8 mouse cellular contexts compared by ENCODE assay signal in genomic region chr1:171390101-171390500, GRCm38 (mm10). TPM values are rescaled to one million over a fixed set of nuclear protein-coding genes. Genes with fewer than 3 reads are reported as not detected.
DNase-seq lines count a peak whose midpoint lies in the region; ATAC-seq and TF ChIP-seq lines count a peak whose summit lies in the region.

No protein-coding gene starts in this region.

- no peaks in the 10 kb centered on the region for H3K9me3 ChIP-seq in heart, postnatal 0 days (replicated peaks; ENCODE audit: control insufficient read depth, low read length)

- 77% methylated on average over 4 of the region's 4 CpGs for WGBS in heart, postnatal 0 days
- WGBS in thymus, adult 2 months = 3% methylated on average over 4 of the region's 4 CpGs

- no peak overlapping the region for H3K27ac ChIP-seq in heart, postnatal 0 days (ENCODE audit: low read depth)
- H3K27ac ChIP-seq in thymus, adult 2 months (ENCODE audit: control insufficient read depth, insufficient read depth, low read length) = peak overlapping the region; percentile 96

- DNase-seq in gastrocnemius, postnatal 25 days = peak; percentile 40
- no peak for DNase-seq in gastrocnemius, adult 18-20 months (ENCODE audit: low spot score)
- DNase-seq in heart, postnatal 0 days (ENCODE audit: low spot score) = no peak
- peak; percentile 77 for DNase-seq in lung, postnatal 36 days
- peak; percentile 80 for DNase-seq in thymus, adult 2 months
- DNase-seq in cerebellum, postnatal 14 days = no peak
- DNase-seq in embryo, embryonic 11 days = no peak
- no peak for DNase-seq in Muller cell, postnatal 12 days (ENCODE audit: inconsistent ontology term)

- H3K4me1 ChIP-seq in heart, postnatal 0 days (ENCODE audit: control insufficient read depth, insufficient read depth) = no peaks in the 10 kb centered on the region
- peaks cover 38% of the 10 kb centered on the region for H3K4me1 ChIP-seq in thymus, adult 2 months (replicated peaks; ENCODE audit: control insufficient read depth, insufficient read depth, low read length)

- H3K4me3 ChIP-seq in heart, postnatal 0 days (ENCODE audit: low read depth, low read length) = peak overlapping the region; percentile 27; the same call in 1 of the 2 replicates
- peak overlapping the region; percentile 84 for H3K4me3 ChIP-seq in thymus, adult 2 months (ENCODE audit: control insufficient read depth, insufficient read depth, low read length)

- H3K27me3 ChIP-seq in heart, postnatal 0 days (ENCODE audit: control insufficient read depth, insufficient read depth, low read length) = no peaks in the 10 kb centered on the region
- no peaks in the 10 kb centered on the region for H3K27me3 ChIP-seq in thymus, adult 2 months (ENCODE audit: control insufficient read depth, insufficient read depth, low read length)

- TF ChIP-seq EP300 in heart, postnatal 0 days (IDR thresholded peaks at IDR 0.05; ENCODE audit: low read depth) = no peak

- no peaks in the 10 kb centered on the region for H3K36me3 ChIP-seq in heart, postnatal 0 days (replicated peaks; ENCODE audit: control insufficient read depth, insufficient read depth, low read length)
- H3K36me3 ChIP-seq in thymus, adult 2 months (ENCODE audit: control insufficient read depth, insufficient read depth, low read length) = peaks cover 15% of the 10 kb centered on the region; the same call in 1 of the 2 replicates

- TF ChIP-seq POLR2A in thymus, adult 2 months (IDR thresholded peaks at IDR 0.05; ENCODE audit: control insufficient read depth, extremely low read depth, insufficient read depth, low read length, poor library complexity) = no peak

- no peak for TF ChIP-seq CTCF in heart, postnatal 0 days (IDR thresholded peaks at IDR 0.05; ENCODE audit: low read depth)
- no peak for TF ChIP-seq CTCF in thymus, adult 2 months (IDR thresholded peaks at IDR 0.05; ENCODE audit: borderline replicate concordance, control insufficient read depth, extremely low read depth, insufficient read depth, low read length, poor library complexity)

- ATAC-seq in heart, postnatal 0 days (ENCODE audit: insufficient read depth, low read depth) = no peak

- peak overlapping the region; percentile 19; the same call in 1 of the 2 replicates for H3K4me2 ChIP-seq in heart, postnatal 0 days (ENCODE audit: low read depth, low read length)

- no peak overlapping the region for H3K9ac ChIP-seq in heart, postnatal 0 days (replicated peaks; ENCODE audit: low read depth, low read length)

RNA-seq across cellular contexts. Expression of gene Arhgap30, which starts 1.3 kb away (rescaled TPM):
- under 1 TPM; 0.49 to 0.86 TPM for total RNA-seq in gastrocnemius, postnatal 25 days (2021)
- total RNA-seq in gastrocnemius, adult 18-20 months (2021) = under 1 TPM; 0.53 to 0.90 TPM
- total RNA-seq in heart, postnatal 0 days (2014; rRNA removed; ENCODE audit: low replicate concordance) = 1.6 and 3.4 TPM in 2 replicates
- polyA plus RNA-seq in heart, postnatal 0 days (2015; fragmentation: Nextera tagmentation; extraction: Ambion mirVana) = 0.52 and 0.79 TPM in 2 replicates
- 128 and 141 TPM in 2 replicates for polyA plus RNA-seq in thymus, adult 2 months (2012; rRNA removed)

RNA-seq across cellular contexts. Expression of gene Nectin4, which starts 20.2 kb away (rescaled TPM):
- not detected for total RNA-seq in gastrocnemius, postnatal 25 days (2021)
- not detected for total RNA-seq in gastrocnemius, adult 18-20 months (2021)
- 2.7 TPM in 1 of 2 replicates, not detected in the other for total RNA-seq in heart, postnatal 0 days (2014; rRNA removed; ENCODE audit: low replicate concordance)
- polyA plus RNA-seq in heart, postnatal 0 days (2015; fragmentation: Nextera tagmentation; extraction: Ambion mirVana) = 0.07 and 0.14 TPM in 2 replicates
- polyA plus RNA-seq in thymus, adult 2 months (2012; rRNA removed) = 2.7 and 3.5 TPM in 2 replicates

RNA-seq across cellular contexts. Expression of gene Usf1, which starts 21.0 kb away (rescaled TPM):
- 10 to 100 TPM; 24.6 to 25.2 TPM for total RNA-seq in gastrocnemius, postnatal 25 days (2021)
- total RNA-seq in gastrocnemius, adult 18-20 months (2021) = 10 to 100 TPM; 24.7 to 26.1 TPM
- total RNA-seq in heart, postnatal 0 days (2014; rRNA removed; ENCODE audit: low replicate concordance) = 80.2 and 82.0 TPM in 2 replicates
- 47.7 and 48.8 TPM in 2 replicates for polyA plus RNA-seq in heart, postnatal 0 days (2015; fragmentation: Nextera tagmentation; extraction: Ambion mirVana)
- polyA plus RNA-seq in thymus, adult 2 months (2012; rRNA removed) = 177 and 184 TPM in 2 replicates

RNA-seq across cellular contexts. Expression of gene Tstd1, which starts 28.6 kb away (rescaled TPM):
- total RNA-seq in gastrocnemius, postnatal 25 days (2021) = 1 to 10 TPM in 1 of 2 experiments, under 1 TPM in 1; 0.95 to 1.3 TPM
- total RNA-seq in gastrocnemius, adult 18-20 months (2021) = under 1 TPM; 0.48 to 0.93 TPM
- total RNA-seq in heart, postnatal 0 days (2014; rRNA removed; ENCODE audit: low replicate concordance) = not detected in 2 replicates
- 1.1 and 2.5 TPM in 2 replicates for polyA plus RNA-seq in heart, postnatal 0 days (2015; fragmentation: Nextera tagmentation; extraction: Ambion mirVana)
- 5.3 and 6.1 TPM in 2 replicates for polyA plus RNA-seq in thymus, adult 2 months (2012; rRNA removed)

RNA-seq across cellular contexts. Expression of gene Klhdc9, which starts 29.5 kb away (rescaled TPM):
- total RNA-seq in gastrocnemius, postnatal 25 days (2021) = not detected
- not detected for total RNA-seq in gastrocnemius, adult 18-20 months (2021)
- total RNA-seq in heart, postnatal 0 days (2014; rRNA removed; ENCODE audit: low replicate concordance) = 0.19 and 3.2 TPM in 2 replicates
- polyA plus RNA-seq in heart, postnatal 0 days (2015; fragmentation: Nextera tagmentation; extraction: Ambion mirVana) = 1.1 TPM in 2 replicates
- polyA plus RNA-seq in thymus, adult 2 months (2012; rRNA removed) = 0.39 and 0.69 TPM in 2 replicates

Comparison
In these comparisons a context has a peak if more than half of its experiments do, and no peak if none do; other contexts are left out.
1. DNase-seq: peak in gastrocnemius, postnatal 25 days (single experiment), lung, postnatal 36 days (single experiment) and thymus, adult 2 months (single experiment); none in gastrocnemius, adult 18-20 months (single experiment), heart, postnatal 0 days (single experiment), cerebellum, postnatal 14 days (0 of 2), embryo, embryonic 11 days (single experiment) and Muller cell, postnatal 12 days (single experiment).